Mouse (Mus musculus) lung, postnatal 10 days (tissue): ENCODE data around the gene Itpr2.

Source experiments
- DNase-seq: peaks from one replicate; pipeline ENCODE4 v3.0.0; 2021

Itpr2 gene

GRCm38 (mm10) chr6:146136646-146137045 is 365.4 kb downstream of the Itpr2 start:
- no peak for DNase-seq

- DNase-seq = no peak
Observed at GRCm38 (mm10) chr6:146136244-146136643, 365.8 kb downstream of the Itpr2 start.

DNA sequence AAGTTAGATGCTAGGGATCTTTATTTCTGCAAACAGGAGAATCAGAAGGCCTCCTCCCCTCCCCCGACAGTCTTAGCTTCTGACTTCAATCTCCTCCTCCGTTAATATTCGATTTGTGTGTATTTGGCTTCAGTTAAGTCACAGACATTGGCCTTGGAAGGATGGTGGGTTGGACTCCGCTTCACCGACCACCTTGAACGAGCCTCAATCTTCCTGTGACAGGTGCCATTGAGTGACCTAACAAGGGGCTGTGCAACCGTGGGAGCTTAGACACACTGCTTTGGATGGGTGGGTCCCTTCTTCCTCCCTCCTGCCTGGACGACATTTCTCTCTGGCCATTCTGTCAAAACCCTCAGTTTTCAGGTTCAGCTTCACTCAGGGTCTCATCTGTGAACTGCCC is 366.7 kb downstream of the Itpr2 start:
- DNase-seq = no peak

DNA sequence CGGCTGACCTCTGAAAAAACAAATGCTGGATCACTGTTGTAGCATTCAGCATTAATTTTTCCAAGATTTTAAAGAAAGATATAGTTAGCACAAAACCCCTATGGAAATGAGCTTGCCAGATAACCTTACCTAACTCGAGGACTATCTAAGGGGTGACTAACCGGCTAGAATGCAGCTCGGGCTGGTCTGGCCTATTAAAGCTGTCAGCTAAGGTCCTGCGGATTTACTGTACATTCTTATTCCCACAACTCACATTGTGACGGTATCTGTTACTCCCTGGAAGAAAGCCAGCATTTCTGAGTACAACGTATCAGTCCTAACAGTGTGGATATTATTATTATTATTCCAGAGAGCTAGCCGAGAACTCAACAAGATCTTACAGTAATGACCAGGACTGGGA is 368.1 kb downstream of the Itpr2 start:
- no peak for DNase-seq

DNA sequence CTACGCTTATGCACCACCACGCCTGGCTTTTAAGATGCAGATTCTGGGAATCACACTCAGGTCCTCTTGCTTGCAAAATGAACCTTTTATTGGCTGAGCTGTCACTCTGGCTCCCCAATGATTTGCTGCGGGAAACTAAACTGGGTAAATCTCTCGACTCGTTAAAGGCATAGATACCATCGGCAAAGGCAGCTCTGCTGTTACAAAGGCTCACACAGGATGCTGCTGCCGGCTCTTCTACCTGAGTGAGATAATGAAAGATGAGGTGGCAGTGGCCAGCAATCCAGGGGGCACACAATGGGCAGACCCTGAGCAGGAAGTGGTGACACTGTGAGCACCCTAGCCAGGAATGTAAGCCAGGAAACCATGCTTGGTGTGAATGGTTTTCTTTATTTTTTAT is 373.0 kb downstream of the Itpr2 start:
- DNase-seq = no peak

DNA sequence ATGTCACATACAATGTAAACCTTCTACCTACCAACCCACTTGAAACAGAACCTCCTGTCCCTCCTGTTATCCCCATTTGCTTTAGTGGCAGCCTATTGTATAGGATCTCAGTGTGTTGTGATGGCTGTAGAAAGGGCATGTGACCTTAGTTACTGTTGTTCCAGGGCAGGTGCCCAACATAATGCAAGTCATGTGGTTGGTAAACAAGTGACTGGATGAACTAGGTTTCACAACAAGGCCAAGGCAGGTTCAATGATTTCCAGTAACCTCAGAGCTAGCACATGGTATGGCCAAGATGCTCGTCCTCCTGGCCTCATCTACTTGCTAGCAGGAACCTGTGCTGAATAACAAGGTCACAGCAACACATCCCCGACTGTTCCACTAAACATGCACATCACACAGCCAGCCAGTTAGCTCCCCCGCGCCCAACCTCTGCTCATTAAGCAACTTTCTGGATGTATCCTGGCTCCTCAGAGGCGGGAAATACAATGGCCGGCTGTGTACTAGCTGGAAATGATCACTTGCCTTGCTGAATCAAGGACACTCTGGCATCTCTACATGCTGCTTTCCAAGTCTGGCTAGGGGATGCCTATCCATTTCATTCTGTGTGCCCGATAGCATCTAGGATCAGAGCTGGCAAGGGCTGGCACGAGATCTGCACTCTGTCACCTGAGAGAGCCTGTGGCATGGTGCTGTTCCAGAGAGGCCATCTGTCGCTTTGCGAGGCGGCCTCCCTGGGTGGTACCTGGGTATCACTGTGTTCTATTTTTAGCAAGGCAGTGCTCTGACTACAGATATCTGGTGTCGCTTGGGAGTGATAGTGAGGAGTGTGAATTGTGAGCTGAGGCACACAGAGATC is 375.0 kb downstream of the Itpr2 start:
- no peak for DNase-seq

DNA sequence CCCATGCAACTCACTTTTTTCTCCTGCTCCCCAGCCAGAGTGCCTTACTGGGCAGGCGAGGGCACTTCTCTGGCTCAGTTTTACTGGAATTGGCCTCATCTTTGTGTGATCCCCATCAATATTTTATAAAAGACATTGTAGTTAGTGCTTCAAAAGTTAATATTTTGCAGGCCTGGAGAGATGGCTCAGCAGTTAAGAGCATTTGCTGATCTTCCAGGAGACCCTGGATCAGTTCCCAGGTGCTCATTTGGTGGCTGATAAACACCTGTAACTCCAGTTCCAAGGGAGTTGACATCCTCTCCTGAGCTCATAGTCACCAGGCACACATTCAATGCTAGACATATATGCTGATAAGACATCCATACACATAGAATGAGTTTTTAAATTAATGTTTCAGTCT is 376.4 kb downstream of the Itpr2 start:
- no peak for DNase-seq

GRCm38 (mm10) chr6:146124479-146124878 is 377.5 kb downstream of the Itpr2 start:
- no peak for DNase-seq

DNA sequence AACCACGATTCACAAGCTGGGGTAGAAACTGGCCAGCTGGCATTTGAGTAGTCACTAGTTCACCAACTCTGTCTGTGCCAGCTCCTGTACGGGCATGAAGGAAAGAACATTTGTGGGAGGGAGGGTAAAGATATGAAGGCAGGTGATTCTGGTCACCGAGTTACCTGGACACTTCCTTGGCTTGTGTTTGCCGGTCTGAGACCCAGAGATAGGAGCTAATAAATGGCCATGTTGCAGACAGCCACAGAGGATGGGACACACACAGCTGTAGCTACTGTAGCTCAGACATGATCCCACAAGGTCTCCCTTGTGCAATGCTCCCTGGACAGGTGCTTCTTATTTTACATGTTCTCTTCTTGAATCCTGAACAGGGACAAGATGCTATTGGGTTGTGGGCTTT is 378.4 kb downstream of the Itpr2 start:
- DNase-seq = no peak

DNA sequence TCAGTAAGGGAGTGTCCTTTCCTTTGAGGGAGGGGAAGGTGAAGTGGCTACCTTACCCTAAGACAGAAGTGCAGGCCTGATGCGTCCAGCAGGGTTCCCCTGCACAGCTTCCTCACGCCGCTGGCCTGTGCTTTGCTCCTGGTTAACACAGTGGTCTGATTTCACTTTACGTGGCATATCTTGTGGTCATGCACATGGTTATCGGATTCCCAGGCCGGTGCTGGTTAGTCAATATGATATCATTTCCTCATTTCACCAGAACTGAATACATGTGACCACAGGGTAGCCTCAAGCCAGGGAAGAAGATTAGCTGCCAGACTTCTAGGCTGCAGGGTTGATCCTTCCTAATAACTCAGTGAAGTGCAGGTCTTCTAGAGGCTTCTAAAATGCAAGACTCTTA is 381.9 kb downstream of the Itpr2 start:
- no peak for DNase-seq

DNA sequence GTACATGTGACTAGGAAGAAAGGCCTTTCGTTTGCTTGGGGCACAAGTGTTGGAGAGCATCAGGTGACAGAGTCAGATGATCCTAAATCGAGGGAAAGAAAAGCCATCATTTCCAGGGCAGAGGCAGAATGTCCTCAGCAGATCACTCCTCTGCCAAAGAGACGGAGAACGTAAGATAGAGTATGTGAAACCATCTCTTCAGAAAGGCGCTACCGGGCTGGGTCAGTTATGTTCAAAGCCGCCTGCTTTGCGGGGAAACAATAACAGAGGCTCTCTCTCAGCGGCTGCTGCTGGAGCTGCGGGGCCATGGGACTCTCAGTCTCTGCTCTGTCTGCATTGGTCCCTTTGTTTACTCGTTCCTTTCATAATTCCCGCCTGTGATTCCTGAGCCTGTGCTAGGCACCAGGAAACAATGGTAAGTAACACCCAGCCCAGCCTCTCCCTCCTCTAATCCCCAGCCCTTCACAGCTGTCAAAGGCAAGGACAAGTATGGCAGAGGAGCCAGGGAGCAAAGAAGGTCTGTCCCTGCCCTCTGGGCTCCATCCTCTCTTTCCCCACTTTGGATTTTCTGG is 387.2 kb downstream of the Itpr2 start:
- no peak for DNase-seq

DNA sequence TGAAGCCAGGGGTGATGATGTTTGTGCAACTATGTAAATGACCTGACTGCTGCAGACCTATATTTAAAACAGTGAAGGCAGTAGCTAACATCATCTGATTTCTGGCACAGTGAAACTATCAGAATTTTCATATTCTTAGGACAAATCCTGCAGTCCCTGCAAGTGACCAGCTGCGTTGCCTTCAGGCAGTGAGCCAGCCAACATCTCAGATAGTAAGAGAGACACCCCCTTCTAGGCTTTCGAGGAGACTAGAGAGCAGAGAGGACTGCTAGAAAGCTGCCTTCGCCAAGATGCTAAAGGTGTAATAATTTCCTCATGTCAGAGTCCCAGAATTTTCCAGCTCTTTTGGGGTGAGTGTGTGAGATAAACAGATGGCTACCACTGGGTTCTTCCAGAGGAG is 388.0 kb downstream of the Itpr2 start:
- no peak for DNase-seq

DNA sequence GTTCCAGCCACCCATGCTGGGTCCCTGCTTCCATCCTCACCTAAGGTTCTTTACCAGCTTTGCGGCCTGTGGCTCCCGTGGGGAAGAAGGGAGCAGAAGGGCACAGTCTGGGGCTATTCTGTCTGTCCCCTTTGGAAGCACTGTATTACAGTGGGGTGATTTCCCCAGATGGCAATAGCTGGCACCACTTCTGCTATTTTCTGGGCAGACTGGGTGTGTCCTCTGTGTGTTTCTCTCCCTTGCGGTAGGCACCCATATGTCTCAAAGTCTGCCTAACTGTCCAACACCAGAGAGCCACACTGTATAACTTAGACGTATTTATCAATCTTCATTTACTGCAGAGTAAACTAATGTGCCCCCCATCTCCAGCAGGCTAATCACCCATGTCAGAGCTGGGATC is 388.9 kb downstream of the Itpr2 start:
- peak; percentile 21 for DNase-seq

GRCm38 (mm10) chr6:146112211-146112610 is 389.8 kb downstream of the Itpr2 start:
- peak; percentile 33 for DNase-seq

GRCm38 (mm10) chr6:146111781-146112180 is 390.2 kb downstream of the Itpr2 start:
- DNase-seq = no peak

DNA sequence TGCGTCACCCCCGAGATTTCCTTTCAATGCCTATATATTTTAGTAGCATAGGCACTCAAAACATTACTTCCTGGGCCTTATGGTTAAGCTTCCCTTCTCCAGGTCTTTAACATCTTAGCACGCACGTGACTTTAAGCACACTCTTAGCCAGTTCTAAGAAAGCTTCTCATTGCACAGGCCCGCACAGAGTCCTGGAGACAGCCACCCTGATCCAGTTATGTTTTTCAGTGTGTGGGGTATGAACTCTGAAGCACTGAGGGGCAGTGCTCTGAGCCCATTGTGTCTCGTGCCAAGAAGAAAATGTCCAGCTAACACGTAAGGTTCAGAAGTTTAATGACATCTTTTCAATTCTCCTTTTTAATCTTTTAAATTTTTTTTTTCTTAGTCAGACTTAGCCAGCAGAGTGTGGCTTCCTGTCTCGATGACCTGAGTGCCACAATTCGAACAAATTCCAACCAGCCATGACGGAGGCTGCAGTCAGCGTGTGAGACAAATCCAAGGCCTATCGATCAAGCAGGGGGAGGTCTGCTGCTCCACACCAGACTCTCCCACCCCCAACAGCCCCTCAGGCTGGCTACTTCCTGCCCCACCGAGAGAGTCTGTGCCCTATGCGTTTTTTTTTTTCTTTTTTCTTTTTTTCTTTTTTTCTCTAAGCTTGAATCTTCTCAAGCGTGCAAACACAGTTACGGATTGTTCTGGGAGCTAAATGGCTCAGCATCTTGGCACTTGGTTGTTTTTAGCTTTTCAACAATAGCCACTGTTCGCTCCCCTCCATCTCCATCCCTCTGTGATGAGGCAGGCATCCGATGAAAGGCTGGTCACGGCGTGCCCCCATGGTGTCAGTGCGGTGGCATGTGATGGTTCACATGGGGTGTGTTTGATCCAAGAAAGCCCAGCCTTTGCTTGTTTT is 390.9 kb downstream of the Itpr2 start:
- DNase-seq = peak; percentile 20

GRCm38 (mm10) chr6:146110425-146110824 is 391.6 kb downstream of the Itpr2 start:
- DNase-seq = no peak

GRCm38 (mm10) chr6:146108695-146109094 is 393.3 kb downstream of the Itpr2 start:
- no peak for DNase-seq

DNA sequence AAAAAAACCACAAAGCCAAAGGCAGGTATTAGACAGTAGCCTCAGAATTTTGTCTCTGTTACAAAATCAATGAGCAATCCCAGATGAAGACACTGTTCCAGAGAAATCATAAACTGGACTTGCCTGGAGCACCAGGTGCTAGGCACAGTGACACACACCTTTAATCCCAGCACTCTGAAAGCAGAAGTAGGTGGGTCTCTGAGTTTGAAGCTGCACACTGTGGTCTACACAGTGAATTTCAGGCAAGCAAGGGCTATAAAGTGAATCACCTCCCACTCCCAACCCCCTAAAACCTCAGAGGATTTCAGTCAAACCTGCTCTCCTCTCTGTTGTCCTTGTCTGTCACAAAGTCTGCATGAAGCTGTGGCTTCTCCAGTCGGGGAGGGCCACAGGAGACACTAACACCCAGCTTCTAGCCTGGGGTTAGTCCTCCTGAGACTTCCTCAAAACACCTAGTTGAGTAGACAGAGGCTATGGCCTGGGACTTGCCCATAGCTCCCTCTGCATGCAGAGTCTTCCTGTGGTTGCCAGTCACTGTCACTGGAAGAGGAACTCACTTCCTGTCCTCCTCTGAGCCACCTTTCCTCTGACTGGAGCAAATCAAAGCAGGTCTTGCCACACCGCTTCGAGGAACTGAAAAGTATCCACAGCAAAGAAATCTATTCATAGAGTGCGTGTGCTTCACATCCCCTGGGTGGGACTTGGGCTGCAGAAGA is 394.7 kb downstream of the Itpr2 start:
- no peak for DNase-seq

DNA sequence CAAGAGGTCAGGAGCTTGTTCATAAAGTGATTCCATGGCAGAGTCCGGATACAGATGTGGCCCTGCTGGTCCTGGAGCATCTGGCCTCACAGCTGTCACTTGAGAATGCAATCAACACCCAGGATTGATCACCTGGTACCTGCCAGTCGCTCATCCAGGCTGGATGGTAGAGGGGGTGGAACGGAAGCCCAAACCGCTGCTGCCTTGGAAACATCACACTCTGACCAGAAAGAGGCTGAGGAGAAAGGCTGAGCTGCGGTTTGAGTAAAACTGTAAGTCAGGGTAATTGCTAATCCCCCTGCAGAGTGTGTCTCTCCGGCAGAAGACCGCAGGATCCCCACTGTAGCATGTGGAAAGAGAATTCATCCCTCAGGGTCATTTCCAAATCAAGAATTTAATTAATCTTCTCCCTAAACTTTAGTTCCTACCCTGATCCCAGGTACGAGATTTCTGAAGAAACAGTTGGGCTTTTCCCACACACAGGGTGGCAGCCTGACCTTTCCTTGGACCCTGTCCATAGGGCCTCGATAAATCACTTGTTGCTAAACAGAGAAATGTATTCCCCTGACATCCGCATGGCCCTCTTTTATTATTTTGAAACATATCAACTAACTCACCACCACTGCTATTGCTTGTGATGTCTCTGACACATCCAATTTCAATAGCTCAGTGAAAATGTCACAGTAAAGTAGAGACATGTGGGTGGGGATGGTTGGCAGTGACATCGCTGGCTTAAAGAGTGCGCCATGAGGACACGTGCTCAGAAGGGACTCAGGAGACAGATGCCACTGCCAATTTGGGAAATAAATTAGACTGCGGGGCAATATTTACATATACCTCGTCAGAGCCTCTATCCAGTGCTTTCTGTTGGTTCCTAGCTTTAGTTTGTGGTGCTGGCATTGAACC is 418.7 kb downstream of the Itpr2 start:
- no peak for DNase-seq

GRCm38 (mm10) chr6:146082476-146082875 is 419.5 kb downstream of the Itpr2 start:
- DNase-seq = no peak

- no peak for DNase-seq
Observed at GRCm38 (mm10) chr6:146081578-146081977, 420.4 kb downstream of the Itpr2 start.
